Mouse (Mus musculus) lung, postnatal 0 days (tissue): ENCODE data around the gene Nckipsd.

Experiments used
- CTCF ChIP-seq: IDR thresholded peaks from 2 replicates; pipeline ENCODE4 v1.5.1; 2016; ENCODE audit warnings: antibody characterized with exemption, mild to moderate bottlenecking
- EP300 ChIP-seq: IDR thresholded peaks from 2 replicates; pipeline ENCODE4 v1.6.1; 2016; ENCODE audit warnings: antibody characterized with exemption, mild to moderate bottlenecking, control low read depth

DNA sequence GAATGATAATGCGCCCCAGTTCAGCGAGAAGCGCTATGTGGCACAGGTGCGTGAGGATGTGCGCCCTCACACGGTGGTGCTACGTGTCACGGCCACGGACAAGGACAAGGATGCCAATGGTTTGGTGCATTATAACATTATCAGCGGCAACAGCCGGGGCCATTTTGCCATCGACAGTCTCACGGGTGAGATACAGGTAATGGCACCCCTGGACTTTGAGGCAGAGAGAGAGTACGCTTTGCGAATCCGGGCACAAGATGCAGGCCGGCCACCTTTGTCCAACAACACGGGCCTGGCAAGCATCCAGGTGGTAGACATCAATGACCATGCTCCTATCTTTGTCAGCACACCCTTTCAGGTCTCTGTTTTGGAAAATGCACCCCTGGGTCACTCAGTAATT, 19.7 kb downstream of the Nckipsd start:
- TF ChIP-seq CTCF = no peak
- no peak for TF ChIP-seq EP300
